Mouse (Mus musculus) thymus, adult 2 months (tissue): ENCODE data around the gene Aktip.

ENCODE experiments used
- CTCF ChIP-seq: fragments of 200-500 bp; IDR thresholded peaks from 2 replicates; pipeline ENCODE4 v1.5.1; 2012; ENCODE audit warnings: mild to moderate bottlenecking, control low read depth, low read length, moderate library complexity, borderline replicate concordance; ENCODE audit not compliant: control insufficient read depth, poor library complexity, insufficient read depth; ENCODE audit errors: extremely low read depth
- POLR2A ChIP-seq: fragments of 200-500 bp; IDR thresholded peaks from 2 replicates; pipeline ENCODE4 v1.6.1; 2012; ENCODE audit warnings: mild to moderate bottlenecking, low read length, control low read depth, moderate library complexity; ENCODE audit not compliant: control insufficient read depth, poor library complexity, insufficient read depth; ENCODE audit errors: extremely low read depth

- TF ChIP-seq CTCF (no peak), POLR2A (no peak)
Observed at GRCm38 (mm10) chr8:91199876-91200275, at the start of gene Aktip.
